Mouse (Mus musculus): ENCODE measurements around the gene Rhebl1. TPM values are rescaled to one million over a fixed set of nuclear protein-coding genes. Genes with fewer than 3 reads are reported as not detected.

The Rhebl1 gene
- polyA plus RNA-seq, 1 experiment from 2014 or later = 6.5 TPM

DNA sequence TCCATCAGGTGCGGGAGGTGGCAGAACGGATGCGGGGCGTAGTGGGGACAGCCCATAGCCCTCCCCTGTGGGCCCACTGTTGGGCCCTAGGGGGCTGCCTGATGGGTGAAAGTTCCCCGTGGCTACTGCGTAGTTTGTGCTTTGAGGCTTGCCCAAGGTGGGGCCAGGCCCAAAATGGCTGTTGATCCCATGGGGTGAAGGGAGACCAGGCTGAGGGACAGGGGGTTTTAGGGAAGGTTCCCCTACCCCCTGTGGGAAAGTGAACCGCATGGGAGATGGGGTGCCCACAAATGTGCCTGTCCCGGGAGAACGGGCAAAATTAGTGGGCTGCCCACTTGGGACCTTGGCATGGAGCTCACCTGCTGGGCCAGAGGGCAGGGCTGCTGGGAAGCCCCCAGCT is 42.3 kb downstream of the Rhebl1 start:
- H3K27ac ChIP-seq (ENCODE audit: low read depth, low read length) = no peak overlapping the region
- ATAC-seq (replicated peaks; ENCODE audit: insufficient number of reproducible peaks, low FRiP score, low TSS enrichment) = no peak
- no peaks in the 10 kb centered on the region for H3K9me3 ChIP-seq (replicated peaks; ENCODE audit: control insufficient read depth, low read length)
- no peak overlapping the region for H3K4me2 ChIP-seq
- H3K4me3 ChIP-seq (ENCODE audit: low read depth, low read length) = no peak overlapping the region
- H3K27me3 ChIP-seq (ENCODE audit: control insufficient read depth, insufficient read depth, low read length) = no peaks in the 10 kb centered on the region
- peaks cover 86% of the 10 kb centered on the region for H3K36me3 ChIP-seq (ENCODE audit: control insufficient read depth, insufficient read depth, low read length)
- WGBS (ENCODE audit: insufficient replicate concordance) = 95% methylated on average over 9 of the region's 9 CpGs
- H3K9ac ChIP-seq (ENCODE audit: low read depth, low read length) = no peak overlapping the region
- no peaks in the 10 kb centered on the region for H3K4me1 ChIP-seq (ENCODE audit: control insufficient read depth, insufficient read depth, low read length)

GRCm38 (mm10) chr15:98851229-98851818 is 43.0 kb downstream of the Rhebl1 start:
- peaks cover 86% of the 10 kb centered on the region for H3K36me3 ChIP-seq (ENCODE audit: control insufficient read depth, insufficient read depth, low read length)
- ATAC-seq (replicated peaks; ENCODE audit: insufficient number of reproducible peaks, low FRiP score, low TSS enrichment) = no peak
- no peak overlapping the region for H3K4me2 ChIP-seq
- WGBS (ENCODE audit: insufficient replicate concordance) = 88% methylated on average over 21 of the region's 21 CpGs
- no peaks in the 10 kb centered on the region for H3K9me3 ChIP-seq (replicated peaks; ENCODE audit: control insufficient read depth, low read length)
- H3K9ac ChIP-seq (ENCODE audit: low read depth, low read length) = no peak overlapping the region
- H3K4me3 ChIP-seq (ENCODE audit: low read depth, low read length) = no peak overlapping the region
- H3K4me1 ChIP-seq (ENCODE audit: control insufficient read depth, insufficient read depth, low read length) = no peaks in the 10 kb centered on the region
- no peaks in the 10 kb centered on the region for H3K27me3 ChIP-seq (ENCODE audit: control insufficient read depth, insufficient read depth, low read length)
- H3K27ac ChIP-seq (ENCODE audit: low read depth, low read length) = no peak overlapping the region

GRCm38 (mm10) chr15:98850668-98851067 is 43.7 kb downstream of the Rhebl1 start:
- ATAC-seq (replicated peaks; ENCODE audit: insufficient number of reproducible peaks, low FRiP score, low TSS enrichment) = no peak
- H3K27ac ChIP-seq (ENCODE audit: low read depth, low read length) = no peak overlapping the region
- no peaks in the 10 kb centered on the region for H3K9me3 ChIP-seq (replicated peaks; ENCODE audit: control insufficient read depth, low read length)
- no peaks in the 10 kb centered on the region for H3K27me3 ChIP-seq (ENCODE audit: control insufficient read depth, insufficient read depth, low read length)
- no peaks in the 10 kb centered on the region for H3K4me1 ChIP-seq (ENCODE audit: control insufficient read depth, insufficient read depth, low read length)
- H3K4me3 ChIP-seq (ENCODE audit: low read depth, low read length) = no peak overlapping the region
- no peak overlapping the region for H3K4me2 ChIP-seq
- peaks cover 86% of the 10 kb centered on the region for H3K36me3 ChIP-seq (ENCODE audit: control insufficient read depth, insufficient read depth, low read length)
- H3K9ac ChIP-seq (ENCODE audit: low read depth, low read length) = no peak overlapping the region
- WGBS (ENCODE audit: insufficient replicate concordance) = 92% methylated on average over 14 of the region's 14 CpGs

GRCm38 (mm10) chr15:98849956-98850600 is 44.3 kb downstream of the Rhebl1 start:
- no peak overlapping the region for H3K4me2 ChIP-seq
- H3K27me3 ChIP-seq (ENCODE audit: control insufficient read depth, insufficient read depth, low read length) = no peaks in the 10 kb centered on the region
- peaks cover 85% of the 10 kb centered on the region for H3K36me3 ChIP-seq (ENCODE audit: control insufficient read depth, insufficient read depth, low read length)
- H3K9ac ChIP-seq (ENCODE audit: low read depth, low read length) = no peak overlapping the region
- H3K9me3 ChIP-seq (replicated peaks; ENCODE audit: control insufficient read depth, low read length) = no peaks in the 10 kb centered on the region
- H3K4me3 ChIP-seq (ENCODE audit: low read depth, low read length) = no peak overlapping the region
- ATAC-seq (replicated peaks; ENCODE audit: insufficient number of reproducible peaks, low FRiP score, low TSS enrichment) = no peak
- H3K4me1 ChIP-seq (ENCODE audit: control insufficient read depth, insufficient read depth, low read length) = no peaks in the 10 kb centered on the region
- H3K27ac ChIP-seq (ENCODE audit: low read depth, low read length) = no peak overlapping the region
- 86% methylated on average over 16 of the region's 16 CpGs for WGBS (ENCODE audit: insufficient replicate concordance)

DNA sequence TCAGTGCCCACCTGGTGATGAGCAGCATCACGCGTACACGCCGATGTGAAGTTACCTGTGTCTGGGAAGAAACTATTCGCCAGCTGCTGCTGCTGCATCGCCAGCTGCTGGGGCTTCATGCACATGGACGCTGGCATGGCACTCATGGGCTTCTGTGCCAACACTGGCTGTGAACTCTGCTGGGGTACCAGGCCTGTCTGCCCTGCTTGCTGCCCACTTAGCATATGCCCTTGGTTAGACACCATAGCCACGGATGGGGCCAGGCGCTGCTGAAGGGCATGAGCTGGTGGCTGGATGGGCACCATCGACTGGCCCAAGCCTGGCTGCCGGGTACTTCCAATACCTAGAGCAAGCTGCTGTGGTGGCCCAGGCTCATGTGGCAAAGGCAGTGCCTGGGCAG is 45.2 kb downstream of the Rhebl1 start:
- no peak overlapping the region for H3K4me3 ChIP-seq (ENCODE audit: low read depth, low read length)
- no peak overlapping the region; the same call in 1 of the 2 replicates for H3K9ac ChIP-seq (ENCODE audit: low read depth, low read length)
- H3K36me3 ChIP-seq (ENCODE audit: control insufficient read depth, insufficient read depth, low read length) = peaks cover 86% of the 10 kb centered on the region
- H3K9me3 ChIP-seq (replicated peaks; ENCODE audit: control insufficient read depth, low read length) = no peaks in the 10 kb centered on the region
- no peaks in the 10 kb centered on the region for H3K27me3 ChIP-seq (ENCODE audit: control insufficient read depth, insufficient read depth, low read length)
- H3K27ac ChIP-seq (ENCODE audit: low read depth, low read length) = no peak overlapping the region
- H3K4me1 ChIP-seq (ENCODE audit: control insufficient read depth, insufficient read depth, low read length) = no peaks in the 10 kb centered on the region
- H3K4me2 ChIP-seq = no peak overlapping the region
- WGBS (ENCODE audit: insufficient replicate concordance) = 94% methylated on average over 11 of the region's 11 CpGs
- no peak for ATAC-seq (replicated peaks; ENCODE audit: insufficient number of reproducible peaks, low FRiP score, low TSS enrichment)

GRCm38 (mm10) chr15:98846140-98846539 is 48.2 kb downstream of the Rhebl1 start:
- Histone ChIP-seq H3K27ac (ENCODE audit: low read depth, low read length) (no peak overlapping the region), H3K4me2 (no peak overlapping the region), H3K9ac (ENCODE audit: low read depth, low read length) (no peak overlapping the region), H3K4me3 (ENCODE audit: low read depth, low read length) (no peak overlapping the region), H3K4me1 (ENCODE audit: control insufficient read depth, insufficient read depth, low read length) (no peaks in the 10 kb centered on the region), H3K9me3 (replicated peaks; ENCODE audit: control insufficient read depth, low read length) (no peaks in the 10 kb centered on the region), H3K27me3 (ENCODE audit: control insufficient read depth, insufficient read depth, low read length) (no peaks in the 10 kb centered on the region), H3K36me3 (ENCODE audit: control insufficient read depth, insufficient read depth, low read length) (peaks cover 79% of the 10 kb centered on the region)
- no peak for ATAC-seq (replicated peaks; ENCODE audit: insufficient number of reproducible peaks, low FRiP score, low TSS enrichment)
- 86% methylated on average over 8 of the region's 8 CpGs for WGBS (ENCODE audit: insufficient replicate concordance)

DNA sequence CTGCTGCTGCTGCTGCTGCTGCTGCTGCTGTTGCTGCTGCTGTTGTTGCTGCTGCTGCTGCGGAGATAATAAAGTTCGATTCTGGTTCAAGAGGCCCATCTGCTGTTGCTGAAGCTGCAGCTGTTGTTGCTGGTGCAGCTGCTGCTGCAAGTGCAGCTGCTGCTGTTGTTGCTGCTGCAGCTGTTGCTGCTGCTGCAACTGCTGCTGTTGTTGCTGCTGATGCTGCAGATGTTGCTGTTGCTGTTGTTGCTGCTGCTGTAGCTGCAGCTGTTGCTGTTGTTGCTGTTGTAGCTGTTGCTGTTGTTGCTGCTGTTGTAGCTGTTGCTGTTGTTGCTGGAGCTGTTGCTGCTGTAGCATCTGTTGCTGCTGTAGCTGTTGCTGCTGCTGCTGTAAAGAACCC is 49.2 kb downstream of the Rhebl1 start:
- H3K4me3 ChIP-seq (ENCODE audit: low read depth, low read length) = no peak overlapping the region
- H3K4me1 ChIP-seq (ENCODE audit: control insufficient read depth, insufficient read depth, low read length) = no peaks in the 10 kb centered on the region
- H3K27ac ChIP-seq (ENCODE audit: low read depth, low read length) = no peak overlapping the region
- H3K4me2 ChIP-seq = no peak overlapping the region
- WGBS (ENCODE audit: insufficient replicate concordance) = 91% methylated on average over 2 of the region's 2 CpGs
- ATAC-seq (replicated peaks; ENCODE audit: insufficient number of reproducible peaks, low FRiP score, low TSS enrichment) = no peak
- H3K27me3 ChIP-seq (ENCODE audit: control insufficient read depth, insufficient read depth, low read length) = no peaks in the 10 kb centered on the region
- H3K9me3 ChIP-seq (replicated peaks; ENCODE audit: control insufficient read depth, low read length) = no peaks in the 10 kb centered on the region
- H3K9ac ChIP-seq (ENCODE audit: low read depth, low read length) = no peak overlapping the region
- peaks cover 80% of the 10 kb centered on the region for H3K36me3 ChIP-seq (ENCODE audit: control insufficient read depth, insufficient read depth, low read length)

- Histone ChIP-seq H3K36me3 (ENCODE audit: control insufficient read depth, insufficient read depth, low read length) (peaks cover 76% of the 10 kb centered on the region), H3K9ac (ENCODE audit: low read depth, low read length) (no peak overlapping the region), H3K4me2 (no peak overlapping the region), H3K9me3 (replicated peaks; ENCODE audit: control insufficient read depth, low read length) (no peaks in the 10 kb centered on the region), H3K27ac (ENCODE audit: low read depth, low read length) (no peak overlapping the region), H3K4me3 (ENCODE audit: low read depth, low read length) (no peak overlapping the region), H3K27me3 (ENCODE audit: control insufficient read depth, insufficient read depth, low read length) (no peaks in the 10 kb centered on the region), H3K4me1 (ENCODE audit: control insufficient read depth, insufficient read depth, low read length) (no peaks in the 10 kb centered on the region)
- ATAC-seq (replicated peaks; ENCODE audit: insufficient number of reproducible peaks, low FRiP score, low TSS enrichment) = no peak
- WGBS (ENCODE audit: insufficient replicate concordance) = 91% methylated on average over 11 of the region's 11 CpGs
These were observed 50.6 kb downstream of the Rhebl1 start for GRCm38 (mm10) chr15:98843595-98844223.

All from heart, embryonic 11.5 days (tissue).